Mouse (Mus musculus) hindbrain, embryonic 16.5 days (tissue): ENCODE results near the gene Gpsm1. TPM values are rescaled to one million over a fixed set of nuclear protein-coding genes. Genes with fewer than 3 reads are reported as not detected.

Experiments used
- polyA plus RNA-seq: library from polyadenylated mRNA; unstranded; fragments of >200 nt; fragmentation: Nextera tagmentation; extraction: Ambion mirVana; gene quantifications from 2 replicates; pipeline ENCODE4 v1.2.1, GENCODE M21; 2015

The Gpsm1 gene
- polyA plus RNA-seq, 1 experiment from 2014 or later = 177 TPM

Other genes starting within 250 kb of the Gpsm1 start
- 24.5 and 25.8 TPM in 2 replicates for gene Nacc2, start 192.3 kb upstream of the Gpsm1 start, polyA plus RNA-seq
- gene Lhx3, start 107.2 kb upstream of the Gpsm1 start, polyA plus RNA-seq = 3.3 and 4.5 TPM in 2 replicates
- 15.3 and 16.7 TPM in 2 replicates for gene Qsox2, start 78.0 kb upstream of the Gpsm1 start, polyA plus RNA-seq
- gene Ccdc187, start 21.0 kb upstream of the Gpsm1 start, polyA plus RNA-seq = 0.15 and 0.19 TPM in 2 replicates
- 30.1 and 32.6 TPM in 2 replicates for gene Dnlz, start 36.6 kb downstream of the Gpsm1 start, polyA plus RNA-seq
- gene Card9, start 45.4 kb downstream of the Gpsm1 start, polyA plus RNA-seq = 1.9 and 2.9 TPM in 2 replicates
- 29.1 and 36.4 TPM in 2 replicates for gene Snapc4, start 65.1 kb downstream of the Gpsm1 start, polyA plus RNA-seq
- 158 and 169 TPM in 2 replicates for gene Entr1, start 73.8 kb downstream of the Gpsm1 start, polyA plus RNA-seq
- 96.0 and 98.9 TPM in 2 replicates for gene Pmpca, start 73.8 kb downstream of the Gpsm1 start, polyA plus RNA-seq
- gene Inpp5e, start 93.7 kb downstream of the Gpsm1 start, polyA plus RNA-seq = 24.9 and 25.6 TPM in 2 replicates
- gene Sec16a, start 129.7 kb downstream of the Gpsm1 start, polyA plus RNA-seq = 15.4 and 19.3 TPM in 2 replicates
- gene Notch1, start 201.1 kb downstream of the Gpsm1 start, polyA plus RNA-seq = 13.3 and 15.1 TPM in 2 replicates